In the genomic region with DNA sequence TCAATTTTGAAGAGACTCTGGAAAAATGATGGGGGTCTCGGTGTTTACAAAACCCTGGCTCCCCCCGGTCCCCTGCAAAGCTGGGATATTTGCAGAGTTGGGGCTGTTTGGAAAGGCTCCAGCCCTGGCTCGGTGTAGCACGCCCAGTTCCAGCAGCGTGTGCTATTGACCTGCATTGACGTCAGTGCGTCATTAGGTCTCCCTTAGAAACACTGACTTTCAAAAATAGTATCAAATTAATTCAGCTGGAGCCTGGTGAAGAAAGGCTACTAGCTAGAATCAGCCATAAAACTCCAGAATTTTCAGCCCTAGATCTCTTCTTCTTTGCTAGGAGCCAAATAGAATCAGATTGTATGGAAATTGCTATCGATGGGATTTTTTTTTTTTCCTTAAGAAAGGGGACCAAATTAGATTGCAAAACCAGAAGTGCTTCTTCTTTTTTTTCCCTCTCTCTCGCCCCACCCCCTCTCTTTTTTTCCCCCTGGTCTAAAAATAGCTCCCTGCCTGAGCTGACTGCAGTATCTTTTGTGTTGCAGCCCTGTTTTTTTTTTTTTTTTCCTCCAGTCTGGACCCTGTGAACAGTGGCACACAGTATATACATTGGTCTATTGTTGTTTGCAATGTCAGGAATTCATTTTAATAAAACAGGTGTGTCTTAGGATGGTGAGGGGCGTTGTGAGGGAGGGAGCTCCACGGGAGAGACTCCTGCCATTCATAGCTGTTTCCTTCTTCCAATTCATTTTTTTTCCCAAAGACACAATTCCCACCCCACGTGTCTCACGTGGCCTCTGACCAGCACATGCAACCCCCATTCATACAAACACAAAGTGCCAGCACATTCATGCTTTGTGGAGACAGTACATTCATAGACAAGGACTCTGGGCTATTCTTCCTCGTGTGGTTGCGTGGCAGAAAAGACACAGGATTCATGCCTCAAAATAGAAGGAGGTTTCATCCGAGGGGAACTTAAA, we compare ENCODE assay signal across 8 mouse cellular contexts.
DNase-seq lines count a peak whose midpoint lies in the region; ATAC-seq lines count a peak whose summit lies in the region.

No protein-coding gene starts in this region.

- peak overlapping the region; percentile 52 for H3K9ac ChIP-seq in forebrain, embryonic 12.5 days
- H3K9ac ChIP-seq in hindbrain, embryonic 15.5 days, result peak overlapping the region; percentile 36
- no peak overlapping the region for H3K9ac ChIP-seq in limb, embryonic 11.5 days (ENCODE audit: low read length)
- H3K9ac ChIP-seq in midbrain, embryonic 14.5 days (replicated peaks; ENCODE audit: low read length), result peak overlapping the region; percentile 57

- H3K36me3 ChIP-seq in forebrain, embryonic 12.5 days (replicated peaks), result 0 out of 2 replicates have a peak, but pooled peaks cover 2% of the 10 kb centered on the region
- no peaks in the 10 kb centered on the region for H3K36me3 ChIP-seq in hindbrain, embryonic 15.5 days
- no peaks in the 10 kb centered on the region for H3K36me3 ChIP-seq in limb, embryonic 11.5 days (ENCODE audit: control insufficient read depth, insufficient read depth, low read length)
- H3K36me3 ChIP-seq in midbrain, embryonic 14.5 days (ENCODE audit: control insufficient read depth, insufficient read depth, low read length), result no peaks in the 10 kb centered on the region

- peak; percentile 78 for ATAC-seq in forebrain, embryonic 12.5 days (ENCODE audit: low FRiP score)
- peak; percentile 68 for ATAC-seq in hindbrain, embryonic 15.5 days (ENCODE audit: low FRiP score, low read depth)
- no peak for ATAC-seq in limb, embryonic 11.5 days (ENCODE audit: insufficient number of reproducible peaks, low FRiP score, low TSS enrichment, low read depth)
- ATAC-seq in midbrain, embryonic 14.5 days (ENCODE audit: low FRiP score, low TSS enrichment), result peak; percentile 78

- peak overlapping the region; percentile 93 for H3K27ac ChIP-seq in forebrain, embryonic 12.5 days
- H3K27ac ChIP-seq in hindbrain, embryonic 15.5 days (replicated peaks), result peak overlapping the region; percentile 81
- no peak overlapping the region for H3K27ac ChIP-seq in limb, embryonic 11.5 days (replicated peaks; ENCODE audit: low read depth, low read length)
- H3K27ac ChIP-seq in midbrain, embryonic 14.5 days (replicated peaks; ENCODE audit: low read depth, low read length), result peak overlapping the region; percentile 88

- peaks cover 57% of the 10 kb centered on the region for H3K4me1 ChIP-seq in forebrain, embryonic 12.5 days
- peaks cover 51% of the 10 kb centered on the region for H3K4me1 ChIP-seq in hindbrain, embryonic 15.5 days (replicated peaks)
- peaks cover 4% of the 10 kb centered on the region; the same call in 1 of the 2 replicates for H3K4me1 ChIP-seq in limb, embryonic 11.5 days (ENCODE audit: control insufficient read depth, insufficient read depth, low read length)
- H3K4me1 ChIP-seq in midbrain, embryonic 14.5 days (ENCODE audit: control insufficient read depth, insufficient read depth, low read length), result peaks cover 27% of the 10 kb centered on the region

- H3K4me2 ChIP-seq in forebrain, embryonic 12.5 days, result peak overlapping the region; percentile 63
- peak overlapping the region; percentile 62 for H3K4me2 ChIP-seq in hindbrain, embryonic 15.5 days
- peak overlapping the region; percentile 42 for H3K4me2 ChIP-seq in limb, embryonic 11.5 days (ENCODE audit: low read depth, severe bottlenecking)
- H3K4me2 ChIP-seq in midbrain, embryonic 14.5 days (ENCODE audit: low read length), result peak overlapping the region; percentile 81

- no peaks in the 10 kb centered on the region for H3K9me3 ChIP-seq in forebrain, embryonic 12.5 days
- H3K9me3 ChIP-seq in hindbrain, embryonic 15.5 days, result no peaks in the 10 kb centered on the region
- no peaks in the 10 kb centered on the region for H3K9me3 ChIP-seq in limb, embryonic 11.5 days (ENCODE audit: control insufficient read depth, low read length)
- no peaks in the 10 kb centered on the region for H3K9me3 ChIP-seq in midbrain, embryonic 14.5 days (ENCODE audit: control insufficient read depth, low read length)

- WGBS in forebrain, embryonic 12.5 days, result 2% methylated on average over 16 of the region's 16 CpGs
- under 1% methylated on average over 16 of the region's 16 CpGs for WGBS in hindbrain, embryonic 15.5 days
- WGBS in limb, embryonic 11.5 days, result 11% methylated on average over 16 of the region's 16 CpGs
- WGBS in midbrain, embryonic 14.5 days, result 1% methylated on average over 16 of the region's 16 CpGs

- H3K27me3 ChIP-seq in forebrain, embryonic 12.5 days, result no peaks in the 10 kb centered on the region
- no peaks in the 10 kb centered on the region for H3K27me3 ChIP-seq in hindbrain, embryonic 15.5 days
- H3K27me3 ChIP-seq in limb, embryonic 11.5 days (ENCODE audit: control insufficient read depth, insufficient read depth, low read length), result peaks cover 26% of the 10 kb centered on the region
- no peaks in the 10 kb centered on the region for H3K27me3 ChIP-seq in midbrain, embryonic 14.5 days (ENCODE audit: control insufficient read depth, insufficient read depth, low read length)

- peak; percentile 19 for DNase-seq in CD4-positive, CD25-positive, alpha-beta regulatory T cell, adult 2 months (ENCODE audit: low read depth, low spot score)
- peak; percentile 65 for DNase-seq in adrenal gland, adult 2 months
- peak; percentile 32 for DNase-seq in limb, embryonic 11.5 days (ENCODE audit: low spot score)
- peak; percentile 83 for DNase-seq in midbrain, embryonic 14.5 days
- DNase-seq in urinary bladder, postnatal 4 days (ENCODE audit: low spot score in 2 of 2), result no peak
- DNase-seq in frontal cortex, postnatal 14 days (ENCODE audit: low spot score in 2 of 2), result no peak

- H3K4me3 ChIP-seq in forebrain, embryonic 12.5 days (replicated peaks), result peak overlapping the region; percentile 46
- peak overlapping the region; percentile 43 for H3K4me3 ChIP-seq in hindbrain, embryonic 15.5 days
- no peak overlapping the region for H3K4me3 ChIP-seq in limb, embryonic 11.5 days (ENCODE audit: low read depth, low read length)
- H3K4me3 ChIP-seq in midbrain, embryonic 14.5 days (replicated peaks; ENCODE audit: low read depth, low read length), result peak overlapping the region; percentile 32

Comparison
In these comparisons a context has a peak if more than half of its experiments do, and no peak if none do; other contexts are left out.
1. DNase-seq: peak in CD4-positive, CD25-positive, alpha-beta regulatory T cell, adult 2 months (single experiment), adrenal gland, adult 2 months (single experiment), limb, embryonic 11.5 days (single experiment) and midbrain, embryonic 14.5 days (single experiment); none in urinary bladder, postnatal 4 days (0 of 2) and frontal cortex, postnatal 14 days (0 of 2).
2. Peak in every context shown above with its lines, with median percentiles within 50 percentile points of each other: H3K4me2 ChIP-seq.